In genomic region chr13:64039976-64040375, GRCm38 (mm10) we compare ENCODE assay signal across 33 mouse cellular contexts. TPM values are rescaled to one million over a fixed set of nuclear protein-coding genes. Genes with fewer than 3 reads are reported as not detected.
DNase-seq lines count a peak whose midpoint lies in the region; ATAC-seq and TF ChIP-seq lines count a peak whose summit lies in the region.
"Had no signal": no experiment of that assay in that cellular context is flagged by ENCODE, and none has a peak within 500 bp of the region (broad histone marks: within the 10 kb centered on the region; RNA-seq: fewer than 3 reads in every experiment).

No protein-coding gene starts in this region.

- H3K9ac ChIP-seq in lung, embryonic 15.5 days: no peak overlapping the region
- no peak overlapping the region for H3K9ac ChIP-seq in intestine, embryonic 16.5 days (ENCODE audit: low read depth, low read length)
- no peak overlapping the region for H3K9ac ChIP-seq in stomach, postnatal 0 days (ENCODE audit: low read length)
- H3K9ac ChIP-seq in liver, postnatal 0 days (replicated peaks): no peak overlapping the region
- H3K9ac ChIP-seq: embryonic facial prominence, embryonic 13.5 days; forebrain, embryonic 12.5 days; liver, embryonic 14.5 days had no signal

- no peaks in the 10 kb centered on the region for H3K9me3 ChIP-seq in lung, embryonic 15.5 days
- H3K9me3 ChIP-seq in intestine, embryonic 16.5 days (ENCODE audit: control insufficient read depth, low read length): no peaks in the 10 kb centered on the region
- H3K9me3 ChIP-seq in stomach, postnatal 0 days (ENCODE audit: control insufficient read depth, low read length): no peaks in the 10 kb centered on the region
- no peaks in the 10 kb centered on the region; the same call in 1 of the 2 replicates for H3K9me3 ChIP-seq in liver, postnatal 0 days (ENCODE audit: low read length)
- H3K9me3 ChIP-seq: embryonic facial prominence, embryonic 13.5 days; forebrain, embryonic 12.5 days; hindbrain, embryonic 10.5 days; midbrain, embryonic 13.5 days had no signal

- H3K4me1 ChIP-seq in lung, embryonic 15.5 days: peaks cover 33% of the 10 kb centered on the region
- H3K4me1 ChIP-seq in intestine, embryonic 16.5 days (ENCODE audit: control insufficient read depth, insufficient read depth, low read length): peaks cover 15% of the 10 kb centered on the region
- H3K4me1 ChIP-seq in stomach, postnatal 0 days (replicated peaks; ENCODE audit: control insufficient read depth, insufficient read depth): no peaks in the 10 kb centered on the region
- 0 out of 2 replicates have a peak, but pooled peaks cover 3% of the 10 kb centered on the region for H3K4me1 ChIP-seq in liver, postnatal 0 days (ENCODE audit: insufficient read depth)
- H3K4me1 ChIP-seq: megakaryocyte, embryonic 14.5 days had no signal

- no peak for TF ChIP-seq EP300 in stomach, postnatal 0 days (optimal IDR thresholded peaks at IDR 0.05)
- no peak for TF ChIP-seq EP300 in liver, postnatal 0 days (IDR thresholded peaks at IDR 0.05; ENCODE audit: low read depth)

- no peak for TF ChIP-seq CTCF in stomach, postnatal 0 days (IDR thresholded peaks at IDR 0.05; ENCODE audit: low read depth)
- no peak for TF ChIP-seq CTCF in liver, postnatal 0 days (IDR thresholded peaks at IDR 0.05; ENCODE audit: low read depth)

- DNase-seq in lung, postnatal 4 days: no peak
- DNase-seq in stomach, postnatal 0 days (ENCODE audit: low spot score): no peak
- no peak for DNase-seq in thymus, postnatal 0 days (ENCODE audit: low spot score)
- no peak for DNase-seq in liver, postnatal 0 days
- DNase-seq: adrenal gland, adult 2 months; cerebellum, adult 18-20 months; cerebellum, postnatal 14 days; embryo, embryonic 11 days; gastrocnemius, adult 2 months; kidney, adult 2 months; thymus, postnatal 14 days had no signal

- H3K36me3 ChIP-seq in lung, embryonic 15.5 days: no peaks in the 10 kb centered on the region
- no peaks in the 10 kb centered on the region for H3K36me3 ChIP-seq in intestine, embryonic 16.5 days (ENCODE audit: control insufficient read depth, insufficient read depth, low read length)
- no peaks in the 10 kb centered on the region for H3K36me3 ChIP-seq in stomach, postnatal 0 days (ENCODE audit: control insufficient read depth, insufficient read depth, low read length)
- no peaks in the 10 kb centered on the region for H3K36me3 ChIP-seq in liver, postnatal 0 days (replicated peaks; ENCODE audit: insufficient read depth, low read length)
- H3K36me3 ChIP-seq: embryonic facial prominence, embryonic 13.5 days; forebrain, embryonic 12.5 days; hindbrain, embryonic 10.5 days; midbrain, embryonic 13.5 days had no signal

- H3K27ac ChIP-seq in lung, embryonic 15.5 days: peak overlapping the region; percentile 53
- H3K27ac ChIP-seq in intestine, embryonic 16.5 days (ENCODE audit: low read length): peak overlapping the region; percentile 65
- no peak overlapping the region for H3K27ac ChIP-seq in stomach, postnatal 0 days (replicated peaks)
- no peak overlapping the region for H3K27ac ChIP-seq in liver, postnatal 0 days (ENCODE audit: low read depth)
- H3K27ac ChIP-seq: embryonic facial prominence, embryonic 13.5 days; forebrain, embryonic 12.5 days; gastrocnemius, adult 2 months; hindbrain, embryonic 10.5 days; hindbrain, postnatal 0 days; left cerebral cortex, adult 2 months; liver, embryonic 14.5 days; midbrain, embryonic 13.5 days had no signal

- 22% methylated on average over 10 of the region's 10 CpGs for WGBS in lung, embryonic 15.5 days
- 36% methylated on average over 10 of the region's 10 CpGs for WGBS in intestine, embryonic 16.5 days
- WGBS in stomach, postnatal 0 days: 24% methylated on average over 10 of the region's 10 CpGs
- WGBS in liver, postnatal 0 days (ENCODE audit: insufficient replicate concordance): 25% methylated on average over 10 of the region's 10 CpGs

- H3K4me2 ChIP-seq in lung, embryonic 15.5 days: peak overlapping the region; percentile 21; the same call in 1 of the 2 replicates
- H3K4me2 ChIP-seq in intestine, embryonic 16.5 days (ENCODE audit: low read depth, low read length): no peak overlapping the region
- H3K4me2 ChIP-seq in stomach, postnatal 0 days (replicated peaks; ENCODE audit: low read depth): peak overlapping the region; percentile 9
- H3K4me2 ChIP-seq in liver, postnatal 0 days (ENCODE audit: low read depth, low read length): no peak overlapping the region
- H3K4me2 ChIP-seq: embryonic facial prominence, embryonic 13.5 days; forebrain, embryonic 12.5 days; midbrain, embryonic 13.5 days had no signal

- H3K4me3 ChIP-seq in lung, embryonic 15.5 days: no peak overlapping the region
- no peak overlapping the region for H3K4me3 ChIP-seq in intestine, embryonic 16.5 days (ENCODE audit: low read length)
- no peak overlapping the region for H3K4me3 ChIP-seq in stomach, postnatal 0 days (ENCODE audit: low read depth, low read length)
- no peak overlapping the region for H3K4me3 ChIP-seq in liver, postnatal 0 days (ENCODE audit: low read depth, low read length)
- H3K4me3 ChIP-seq: embryonic facial prominence, embryonic 13.5 days; erythroblast, embryonic 14.5 days; forebrain, embryonic 12.5 days; gastrocnemius, adult 2 months; hindbrain, embryonic 10.5 days; left cerebral cortex, adult 2 months; megakaryocyte, embryonic 14.5 days; midbrain, embryonic 13.5 days had no signal

- no peak for ATAC-seq in lung, embryonic 15.5 days (ENCODE audit: borderline replicate concordance, extremely low read depth, low FRiP score, low TSS enrichment)
- peak; percentile 52 for ATAC-seq in granulocyte monocyte progenitor cell, adult 5-6 weeks (replicated peaks; ENCODE audit: poor library complexity, severe bottlenecking)
- peak; percentile 9; the same call in 1 of the 2 replicates for ATAC-seq in intestine, embryonic 16.5 days
- no peak for ATAC-seq in stomach, postnatal 0 days (ENCODE audit: low FRiP score, low TSS enrichment)
- ATAC-seq in liver, postnatal 0 days: no peak
- ATAC-seq: hindbrain, postnatal 0 days; midbrain, embryonic 13.5 days had no signal

- H3K27me3 ChIP-seq in lung, embryonic 15.5 days: no peaks in the 10 kb centered on the region
- H3K27me3 ChIP-seq in intestine, embryonic 16.5 days (replicated peaks; ENCODE audit: control insufficient read depth, insufficient read depth, low read length): no peaks in the 10 kb centered on the region
- H3K27me3 ChIP-seq in stomach, postnatal 0 days (ENCODE audit: control insufficient read depth, insufficient read depth, low read length): no peaks in the 10 kb centered on the region
- no peaks in the 10 kb centered on the region for H3K27me3 ChIP-seq in liver, postnatal 0 days (ENCODE audit: insufficient read depth, low read length)
- H3K27me3 ChIP-seq: embryonic facial prominence, embryonic 13.5 days had no signal

RNA-seq across cellular contexts. Expression of gene Hsd17b3, which starts 49.1 kb away (rescaled TPM):
- not detected in 2 replicates for polyA plus RNA-seq in lung, embryonic 15.5 days (2015; fragmentation: Nextera tagmentation; extraction: Ambion mirVana)
- not detected in 2 replicates for total RNA-seq in granulocyte monocyte progenitor cell, adult 5-6 weeks (2014; fragmentation: Nextera tagmentation)
- total RNA-seq in granulocyte monocyte progenitor cell, adult 5-6 weeks (2017): not detected in 2 replicates
- not detected in 2 replicates for polyA plus RNA-seq in intestine, embryonic 16.5 days (2015; fragmentation: Nextera tagmentation; extraction: Ambion mirVana)
- polyA plus RNA-seq in stomach, postnatal 0 days (2015; fragmentation: Nextera tagmentation; extraction: Ambion mirVana): not detected in 2 replicates
- not detected in 2 replicates for polyA plus RNA-seq in thymus, postnatal 0 days (2015; fragmentation: Nextera tagmentation; extraction: Ambion mirVana)
- polyA plus RNA-seq in liver, postnatal 0 days (2015; fragmentation: Nextera tagmentation; extraction: Ambion mirVana): not detected in 2 replicates
- total RNA-seq: gastrocnemius, adult 2 months; gastrocnemius, postnatal 4 days; hindbrain, postnatal 0 days; layer of hippocampus, postnatal 10 days; left cerebral cortex, adult 2 months; left cerebral cortex, postnatal 36 days; MEL; monocyte, adult 5-6 weeks; neutrophil, adult 5-6 weeks had no signal
- polyA plus RNA-seq: adrenal gland, adult 2 months; C2C12; embryonic facial prominence, embryonic 13.5 days; erythroblast, embryonic 14.5 days; forebrain, embryonic 12.5 days; heart, embryonic 16.5 days; hindbrain, embryonic 10.5 days; hindbrain, postnatal 0 days; kidney, adult 2 months; large intestine, adult 2 months; limb, embryonic 14.5 days; liver, embryonic 14.5 days; midbrain, embryonic 13.5 days had no signal

Comparison
In these comparisons a context has a peak if more than half of its experiments do, and no peak if none do; other contexts are left out.
1. ATAC-seq: peak in granulocyte monocyte progenitor cell, adult 5-6 weeks (single experiment) and intestine, embryonic 16.5 days (single experiment); none in lung, embryonic 15.5 days (single experiment), stomach, postnatal 0 days (single experiment) and liver, postnatal 0 days (single experiment).
2. H3K27ac ChIP-seq: peak in lung, embryonic 15.5 days (single experiment) and intestine, embryonic 16.5 days (single experiment); none in stomach, postnatal 0 days (single experiment) and liver, postnatal 0 days (single experiment).
3. H3K4me2 ChIP-seq: peak in lung, embryonic 15.5 days (single experiment) and stomach, postnatal 0 days (single experiment); none in intestine, embryonic 16.5 days (single experiment) and liver, postnatal 0 days (single experiment).